Mouse (Mus musculus) retina, embryonic 14.5 days (tissue): ENCODE measurements at regions not wholly inside any gene's neighbourhood (a gene's known extent, or its start where the extent isn't known, plus 50 kb on each side); places are given as distances from the start of the nearest gene placed in this dataset.

Source experiments
- DNase-seq: peaks from one replicate; pipeline ENCODE4 v3.0.0-alpha.2; 2015; ENCODE audit warnings: low spot score

DNA sequence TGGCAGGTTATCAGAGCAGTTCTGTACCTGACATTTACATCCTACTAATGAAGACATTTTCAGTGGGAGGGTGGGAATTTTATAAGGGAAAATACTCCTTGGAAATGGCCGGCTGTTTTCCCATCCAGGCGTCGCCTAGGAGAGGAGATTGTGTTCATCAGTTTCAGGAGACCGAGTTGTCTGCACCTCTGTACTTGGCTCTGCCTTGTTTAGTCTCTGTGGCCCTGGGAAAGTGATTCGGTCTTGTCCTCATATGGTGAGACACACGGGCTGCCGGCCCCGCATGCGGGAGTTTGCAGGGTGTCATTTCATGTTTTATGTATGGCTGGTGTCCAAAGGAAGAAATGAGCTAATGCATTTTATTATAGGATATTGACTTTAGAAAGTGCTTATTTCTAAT lies 287.9 kb downstream of the Cd109 start:
- no peak for DNase-seq

DNA sequence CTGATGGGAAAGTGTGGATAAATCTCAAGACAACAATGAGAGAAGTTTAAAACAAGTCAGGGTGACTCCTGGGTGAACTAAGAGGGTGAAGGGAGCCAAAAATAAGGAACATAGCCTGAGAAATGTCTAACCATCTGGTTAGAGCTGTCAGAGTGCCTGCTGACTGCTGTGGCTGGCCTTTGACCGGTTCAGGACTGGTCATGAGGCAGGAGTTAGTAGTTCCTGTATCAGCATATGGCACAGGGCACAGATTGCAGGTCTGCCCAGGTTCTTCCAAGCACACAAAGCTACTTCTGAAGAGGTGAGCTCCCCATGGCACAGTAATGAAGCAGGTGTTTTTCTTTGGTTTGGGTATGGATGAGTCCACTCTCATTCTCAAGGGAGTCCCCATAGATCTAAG lies 302.0 kb downstream of the Cd109 start:
- no peak for DNase-seq

DNA sequence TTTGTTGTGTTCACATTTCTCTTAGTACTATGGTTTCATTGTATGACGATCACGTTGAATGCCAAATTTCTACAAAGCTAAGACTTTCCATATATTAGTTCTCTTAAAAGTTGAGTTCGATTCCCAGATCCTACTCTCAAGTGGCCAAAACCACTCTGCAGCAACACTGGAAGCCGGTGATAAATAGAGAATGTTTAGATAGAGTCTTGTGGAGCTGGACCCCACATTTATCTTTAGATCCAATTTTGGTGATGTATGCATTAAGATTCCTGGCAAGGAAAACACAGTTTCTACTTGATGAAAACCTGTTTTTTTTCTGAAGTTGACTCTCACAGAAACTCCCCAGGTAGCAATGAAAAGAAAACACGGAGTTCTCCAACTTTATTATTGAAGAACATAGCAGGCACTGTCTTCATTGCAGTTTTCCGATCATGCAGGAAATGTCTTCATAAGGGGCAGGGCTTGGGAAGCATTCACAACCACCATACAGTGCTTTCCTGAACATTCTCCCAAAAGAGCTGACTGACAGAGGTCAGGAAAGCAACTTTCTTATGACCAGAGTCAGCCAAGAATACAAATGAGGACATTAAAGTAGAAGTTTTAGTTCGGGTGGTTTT lies 310.7 kb downstream of the Cd109 start:
- DNase-seq, result no peak

- no peak for DNase-seq
These were observed 326.3 kb downstream of the Cd109 start for GRCm38 (mm10) chr9:78941648-78942047.

DNA sequence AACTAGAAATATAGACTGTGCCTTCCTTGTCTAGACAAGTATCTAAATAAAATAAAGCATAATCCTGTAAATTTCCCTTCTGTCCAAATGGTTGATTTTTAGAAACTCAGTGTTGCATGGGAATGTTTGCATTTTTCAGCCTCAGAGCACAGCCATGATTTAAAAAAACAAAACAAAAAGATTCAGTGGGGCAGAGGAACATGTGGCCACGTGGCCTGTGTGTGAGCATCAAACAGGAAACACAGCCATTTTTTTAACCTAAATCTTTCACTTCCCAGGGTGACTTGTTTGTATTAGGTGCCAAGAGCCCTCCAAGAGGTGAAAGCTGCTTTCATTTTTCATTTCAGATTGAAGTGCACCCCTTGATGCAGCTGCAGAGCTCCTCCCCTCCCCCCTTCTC lies 349.5 kb downstream of the Cd109 start:
- DNase-seq, result no peak

DNA sequence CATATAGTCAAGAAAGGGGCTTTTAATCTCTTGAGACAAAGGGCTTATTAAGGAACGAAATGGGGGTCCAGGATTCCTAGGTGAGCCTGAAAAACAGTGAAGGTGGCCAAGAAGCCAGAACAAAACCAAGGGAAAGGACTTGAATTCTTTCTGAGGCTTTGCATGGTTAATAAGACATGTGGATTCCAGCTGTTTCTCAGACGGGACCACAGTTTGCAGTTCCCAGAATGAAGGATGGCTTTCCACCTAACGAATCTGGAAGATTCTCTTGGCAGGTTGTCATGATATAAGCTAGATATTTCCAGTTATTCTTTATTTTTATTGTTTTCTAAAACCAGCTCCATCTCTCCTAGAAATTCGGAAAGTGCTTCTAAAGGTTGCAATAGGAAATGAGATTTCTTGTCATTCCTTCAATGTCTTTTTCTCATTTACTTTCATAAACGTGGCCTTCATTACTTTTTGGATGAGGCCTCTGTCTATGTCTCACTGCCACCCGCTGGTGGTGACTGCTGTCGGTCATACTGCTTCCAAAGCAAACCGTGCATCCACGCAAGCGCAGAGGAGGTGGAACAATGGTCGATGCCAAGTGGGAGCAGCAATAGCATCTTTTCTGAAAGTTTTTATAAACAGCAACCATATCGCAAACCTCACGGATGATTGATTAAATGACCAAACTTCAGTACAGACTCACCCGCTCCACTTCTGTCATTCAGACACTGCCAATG lies 350.0 kb downstream of the Cd109 start:
- DNase-seq, result no peak

GRCm38 (mm10) chr9:78971731-78972130 lies 356.4 kb downstream of the Cd109 start:
- no peak for DNase-seq

- no peak for DNase-seq
These were observed 368.4 kb downstream of the Cd109 start for GRCm38 (mm10) chr9:78983734-78984133.

DNA sequence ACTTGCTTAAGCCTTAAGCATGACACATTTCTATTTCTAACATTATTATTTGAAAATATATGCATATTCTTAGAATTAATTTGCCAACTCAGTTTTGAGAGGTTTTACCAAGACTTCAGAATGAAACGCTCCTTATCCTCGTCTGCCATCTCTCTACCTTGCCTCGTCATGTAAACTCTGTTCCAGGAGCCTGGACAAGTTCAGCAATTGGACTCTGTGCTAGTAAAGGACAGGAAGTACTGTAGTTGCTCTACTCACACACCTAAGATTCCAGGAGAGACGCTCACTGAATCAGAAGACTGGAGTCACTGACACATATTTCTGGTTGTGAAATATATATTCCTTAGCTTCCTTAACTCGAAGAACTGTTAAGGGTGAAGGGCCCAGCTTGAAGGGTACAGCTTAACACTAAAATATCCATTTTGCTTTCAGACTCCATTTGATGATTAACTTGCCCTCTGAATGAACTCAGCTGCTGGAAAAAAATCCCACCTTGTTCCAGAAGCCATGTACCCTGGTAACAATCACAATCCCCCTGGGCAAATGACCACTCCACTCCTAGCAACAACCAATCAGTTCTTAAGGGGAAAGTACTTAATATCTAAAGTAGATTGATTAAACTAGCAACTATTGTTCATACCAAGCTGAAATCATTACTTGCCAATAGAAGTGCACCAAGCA lies 370.0 kb downstream of the Cd109 start:
- no peak for DNase-seq

DNA sequence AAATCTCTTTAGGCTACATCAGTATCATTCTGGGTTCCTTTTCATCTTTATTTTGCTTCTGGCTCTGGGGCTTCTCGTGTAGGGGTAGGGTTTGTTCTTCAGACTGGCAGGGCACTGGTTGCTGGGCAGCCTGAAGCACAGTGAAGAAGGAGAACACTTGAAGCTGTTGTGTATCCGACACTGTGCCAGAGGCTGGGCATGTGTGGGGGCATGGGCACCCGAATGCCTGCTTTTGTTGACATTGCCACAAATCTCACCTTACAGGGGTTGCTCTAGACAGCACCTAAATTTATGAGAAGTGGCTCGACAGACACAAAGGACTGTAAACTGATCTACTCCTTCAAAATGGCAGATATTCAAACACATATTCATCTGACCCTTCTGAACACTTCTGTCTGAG lies 376.0 kb downstream of the Cd109 start:
- DNase-seq, result no peak

DNA sequence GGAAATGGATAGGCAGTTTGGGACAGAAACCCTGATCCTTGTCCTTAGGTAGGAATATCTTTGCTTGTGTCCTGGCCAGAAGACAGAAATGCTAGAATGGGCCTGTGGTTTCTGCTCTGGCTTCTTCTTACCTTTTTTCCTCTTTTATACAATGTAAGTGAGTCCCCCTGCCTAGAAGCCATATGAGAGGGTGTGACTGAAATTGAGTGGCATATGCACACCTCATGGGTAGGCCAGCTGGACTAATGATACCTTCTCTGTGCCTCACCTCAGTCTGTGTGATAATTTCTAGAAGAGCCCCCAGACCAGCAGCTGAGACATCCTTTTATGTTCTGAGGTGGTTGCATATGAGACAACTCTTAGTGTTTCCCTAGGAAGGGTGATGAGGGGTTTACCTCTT lies 385.7 kb downstream of the Cd109 start:
- no peak for DNase-seq

- DNase-seq, result no peak
These were observed 386.6 kb downstream of the Cd109 start for GRCm38 (mm10) chr9:79001930-79002329.

GRCm38 (mm10) chr9:79004296-79004980 lies 389.1 kb downstream of the Cd109 start:
- no peak for DNase-seq

DNA sequence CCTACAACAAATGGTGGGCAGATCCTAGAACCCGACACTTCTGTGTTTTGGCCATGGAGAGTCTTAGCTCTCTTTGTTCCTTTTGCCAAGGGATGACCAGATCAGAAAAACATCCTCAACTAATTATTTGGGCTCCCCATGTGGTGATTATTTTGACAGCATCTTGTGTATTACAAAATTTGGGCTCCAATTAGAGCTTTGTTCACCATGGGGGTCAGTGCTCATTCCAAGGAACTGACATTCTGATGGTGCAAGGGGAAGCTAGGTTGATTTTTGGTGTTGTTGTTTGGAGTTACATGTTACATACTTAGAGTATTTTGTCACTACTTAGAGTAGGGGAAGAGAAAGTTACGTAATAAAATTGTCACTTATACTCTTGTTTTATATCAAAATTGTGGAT lies 406.9 kb downstream of the Cd109 start:
- DNase-seq, result no peak

- DNase-seq, result no peak
These were observed 412.9 kb downstream of the Cd109 start for GRCm38 (mm10) chr9:79028234-79028633.

DNA sequence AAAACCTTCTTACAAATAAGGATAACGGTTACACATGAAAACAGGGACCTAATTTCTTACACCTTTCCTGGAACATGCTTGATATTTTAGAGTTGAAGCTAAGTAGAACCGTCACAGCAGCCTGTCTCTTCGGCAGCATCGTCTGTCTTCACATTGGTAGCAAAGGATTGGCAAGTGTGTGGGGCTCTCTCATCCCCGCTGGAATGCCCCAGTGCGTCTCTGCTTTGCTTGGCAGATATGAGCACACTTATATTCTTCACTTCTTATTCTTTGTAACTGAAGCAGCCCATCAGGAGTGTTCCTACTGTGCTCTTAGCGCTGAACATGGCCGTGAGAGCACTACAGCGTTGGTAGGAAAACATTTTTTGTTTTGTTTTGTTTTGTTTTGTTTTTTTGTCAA lies 414.1 kb downstream of the Cd109 start:
- no peak for DNase-seq

GRCm38 (mm10) chr9:79035677-79036076 lies 420.3 kb downstream of the Cd109 start:
- DNase-seq, result no peak

GRCm38 (mm10) chr9:79037054-79037453 lies 421.7 kb downstream of the Cd109 start:
- DNase-seq, result no peak

- no peak for DNase-seq
These were observed 423.6 kb downstream of the Cd109 start for GRCm38 (mm10) chr9:79038971-79039370.

DNA sequence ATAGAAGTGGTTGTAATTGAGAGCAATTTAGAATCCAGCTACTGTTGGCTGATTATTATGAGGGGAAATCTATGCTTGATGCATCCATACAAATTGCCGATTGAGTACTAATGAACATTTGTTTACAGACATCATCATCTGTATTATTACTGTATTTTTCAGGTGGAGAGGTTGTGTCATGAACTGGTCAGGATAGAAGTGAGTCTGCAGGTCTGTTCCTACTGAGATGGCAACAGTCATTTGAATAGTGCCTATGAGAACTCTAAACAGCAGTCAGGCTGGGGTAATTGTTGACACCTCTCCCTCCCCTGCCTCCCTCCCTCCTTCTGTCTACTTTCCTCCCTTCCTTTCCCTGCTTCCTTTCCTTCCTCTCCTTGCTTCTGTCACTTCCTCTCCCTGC lies 429.0 kb downstream of the Cd109 start:
- DNase-seq, result no peak

DNA sequence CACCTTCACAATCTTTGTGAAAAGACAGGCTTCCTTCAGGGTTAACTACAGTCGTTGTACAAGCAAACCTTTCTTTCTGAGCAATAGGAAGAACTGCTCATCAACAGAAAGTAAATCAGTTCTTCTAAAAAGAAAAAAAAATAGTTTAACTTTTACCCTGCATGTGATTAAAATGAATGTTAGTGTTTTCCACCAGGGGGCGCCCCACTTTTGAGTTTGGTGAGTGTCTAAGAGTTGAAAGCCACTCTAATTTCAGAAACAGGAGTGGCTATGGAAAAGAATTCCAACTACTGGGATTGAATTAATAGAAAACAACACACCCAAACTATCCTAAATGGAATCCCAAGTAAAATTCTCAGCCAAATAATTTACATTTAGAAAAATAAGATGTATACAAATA lies 430.0 kb downstream of the Cd109 start:
- peak; percentile 60 for DNase-seq

GRCm38 (mm10) chr9:79071961-79072360 lies 456.6 kb downstream of the Cd109 start:
- no peak for DNase-seq

DNA sequence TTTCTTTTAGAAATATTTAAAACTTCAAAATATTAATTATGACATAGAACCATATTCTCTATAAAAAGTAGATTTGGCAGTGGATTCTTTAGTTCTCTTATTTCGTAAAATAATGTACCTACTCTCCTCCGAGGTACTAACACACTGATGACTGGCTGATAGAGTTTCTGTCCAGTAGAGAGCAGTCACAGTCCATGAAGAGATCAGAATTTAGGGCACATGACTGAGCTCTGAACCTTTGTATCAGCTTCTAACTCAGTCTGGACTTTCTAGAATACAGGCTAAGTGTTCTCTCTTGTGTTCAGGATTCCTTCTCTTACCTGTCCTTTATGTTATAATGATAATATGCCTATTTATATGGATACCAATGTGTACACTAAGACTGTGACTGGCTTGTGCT lies 494.3 kb downstream of the Cd109 start:
- peak; percentile 36 for DNase-seq
